Mouse (Mus musculus): ENCODE measurements around the gene Csnk1e. TPM values are rescaled to one million over a fixed set of nuclear protein-coding genes. Genes with fewer than 3 reads are reported as not detected.

Csnk1e gene
- polyA plus RNA-seq, 1 experiment from 2014 or later, result 7.5 TPM

DNA sequence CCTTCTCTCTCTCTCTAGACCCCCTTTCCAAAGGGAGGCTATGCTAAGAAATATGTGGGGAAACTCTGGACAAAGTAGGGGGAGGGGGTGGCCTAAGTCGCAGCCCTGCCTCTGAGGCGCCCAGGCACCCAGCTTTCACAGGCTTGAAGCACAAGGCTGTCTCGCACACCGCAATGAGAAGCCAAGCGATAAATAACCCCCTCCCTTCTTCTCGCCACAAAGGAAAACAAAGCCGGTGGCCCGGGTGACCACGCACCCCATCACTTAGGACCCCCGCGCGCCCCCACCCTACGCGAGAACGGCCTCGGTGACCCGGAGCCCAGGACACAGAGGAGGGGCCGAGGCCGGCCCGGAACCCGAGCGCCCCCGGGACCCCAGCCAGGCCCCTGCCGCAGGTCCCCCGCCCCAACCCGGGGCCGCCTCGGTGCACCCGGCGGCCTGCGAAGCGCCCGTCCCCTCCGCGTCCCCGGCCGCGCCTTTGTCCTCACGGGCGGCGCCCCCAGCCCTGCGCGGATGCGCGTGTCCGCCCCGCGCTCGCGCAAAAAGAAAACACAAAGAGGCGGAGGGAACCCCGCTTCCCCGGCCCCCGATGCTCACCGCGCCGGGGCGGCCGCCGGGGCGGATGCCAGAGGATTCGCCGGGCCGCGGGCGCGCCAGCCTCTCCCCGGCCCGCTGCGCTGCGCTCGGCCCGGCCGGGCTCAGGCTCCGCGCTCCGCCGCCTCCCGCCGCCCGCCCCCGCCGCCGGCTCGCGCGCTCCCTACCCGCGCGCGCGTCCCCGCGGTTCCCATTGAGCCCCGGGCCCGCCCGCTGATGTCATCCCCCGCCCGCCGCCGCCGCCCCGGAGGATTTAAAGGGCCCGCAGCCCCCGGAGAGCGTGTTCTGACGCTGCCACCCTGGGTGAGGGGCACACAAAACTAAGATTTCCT lies 13.8 kb downstream of the Csnk1e start:
- under 1% methylated on average over 63 of the region's 107 CpGs for WGBS (ENCODE audit: insufficient replicate concordance)
- Histone ChIP-seq H3K36me3 (replicated peaks; ENCODE audit: insufficient read depth, low read length) (0 out of 2 replicates have a peak, but pooled peaks cover 4% of the 10 kb centered on the region), H3K4me2 (ENCODE audit: low read depth, low read length) (peak overlapping the region; percentile 72), H3K27me3 (ENCODE audit: insufficient read depth, low read length) (no peaks in the 10 kb centered on the region), H3K9me3 (ENCODE audit: low read length) (no peaks in the 10 kb centered on the region), H3K4me3 (ENCODE audit: low read depth, low read length) (peak overlapping the region; percentile 80), H3K27ac (ENCODE audit: low read depth) (peak overlapping the region; percentile 84), H3K4me1 (ENCODE audit: insufficient read depth) (peaks cover 14% of the 10 kb centered on the region), H3K9ac (replicated peaks) (peak overlapping the region; percentile 88)
- TF ChIP-seq EP300 (IDR thresholded peaks at IDR 0.05; ENCODE audit: low read depth) (no peak), CTCF (IDR thresholded peaks at IDR 0.05; ENCODE audit: low read depth) (no peak)
- ATAC-seq, result peak; percentile 82
- DNase-seq, result peak; percentile 77

DNA sequence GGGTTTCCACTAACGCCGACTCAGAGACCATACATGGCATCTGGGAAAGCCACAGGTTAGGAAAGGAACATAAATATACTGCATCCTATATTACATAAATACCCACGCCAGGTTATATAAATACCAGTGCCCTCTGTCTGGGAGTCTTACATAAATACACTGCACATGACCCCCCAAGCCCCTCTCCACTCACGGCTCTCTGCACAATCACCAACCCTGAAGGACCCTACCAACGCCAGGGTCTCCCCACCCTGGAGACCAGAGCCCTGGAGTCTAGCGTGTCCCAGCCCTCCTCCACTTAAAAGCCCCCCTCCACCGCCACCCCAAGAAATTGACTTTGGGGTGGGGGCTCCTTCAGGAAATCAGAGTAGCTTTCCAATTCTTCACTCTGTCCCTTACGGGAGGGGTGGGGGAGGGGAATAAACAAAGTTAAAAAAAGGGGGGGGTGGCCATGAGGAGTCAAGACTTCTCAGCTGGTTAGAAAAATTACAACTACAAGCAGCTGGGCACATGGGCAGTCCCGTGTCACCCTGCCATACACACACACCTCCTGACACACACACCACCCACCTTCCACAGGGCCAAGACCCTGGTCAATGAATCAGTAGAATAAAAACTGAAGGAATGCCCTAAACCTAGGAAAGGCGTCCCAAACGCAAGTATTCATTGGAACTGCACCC lies 14.6 kb downstream of the Csnk1e start:
- H3K27ac ChIP-seq (ENCODE audit: low read depth), result peak overlapping the region; percentile 84
- TF ChIP-seq EP300 (IDR thresholded peaks at IDR 0.05; ENCODE audit: low read depth), result no peak
- TF ChIP-seq CTCF (IDR thresholded peaks at IDR 0.05; ENCODE audit: low read depth), result no peak
- H3K4me1 ChIP-seq (ENCODE audit: insufficient read depth), result peaks cover 20% of the 10 kb centered on the region
- no peak for DNase-seq
- H3K9me3 ChIP-seq (ENCODE audit: low read length), result no peaks in the 10 kb centered on the region
- WGBS (ENCODE audit: insufficient replicate concordance), result 30% methylated on average over 11 of the region's 11 CpGs
- H3K4me2 ChIP-seq (ENCODE audit: low read depth, low read length), result peak overlapping the region; percentile 72
- H3K27me3 ChIP-seq (ENCODE audit: insufficient read depth, low read length), result no peaks in the 10 kb centered on the region
- H3K36me3 ChIP-seq (replicated peaks; ENCODE audit: insufficient read depth, low read length), result 0 out of 2 replicates have a peak, but pooled peaks cover 4% of the 10 kb centered on the region
- H3K4me3 ChIP-seq (ENCODE audit: low read depth, low read length), result peak overlapping the region; percentile 80
- no peak for ATAC-seq
- H3K9ac ChIP-seq (replicated peaks), result peak overlapping the region; percentile 88

DNA sequence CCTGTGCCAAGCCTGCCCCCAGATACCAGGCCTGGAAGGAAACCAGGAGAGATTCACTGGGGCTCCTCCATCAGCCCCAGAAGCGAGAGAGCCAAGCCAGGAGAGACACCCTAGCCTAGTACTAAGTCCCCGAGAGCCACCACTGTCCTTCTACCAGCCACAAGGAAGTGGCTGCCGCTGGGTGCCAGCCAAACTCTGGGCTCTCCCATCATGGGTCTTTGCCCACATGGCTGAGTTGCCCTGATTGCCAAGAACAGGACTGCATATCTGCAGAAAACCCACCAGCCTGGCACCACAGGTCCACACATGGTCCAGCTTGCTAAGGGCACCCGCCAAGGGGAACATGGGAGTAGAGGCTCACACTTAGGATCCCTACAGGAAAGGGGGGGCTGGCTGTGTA lies 15.1 kb downstream of the Csnk1e start:
- 0 out of 2 replicates have a peak, but pooled peaks cover 4% of the 10 kb centered on the region for H3K36me3 ChIP-seq (replicated peaks; ENCODE audit: insufficient read depth, low read length)
- WGBS (ENCODE audit: insufficient replicate concordance), result 58% methylated on average over 4 of the region's 4 CpGs
- peak overlapping the region; percentile 72 for H3K4me2 ChIP-seq (ENCODE audit: low read depth, low read length)
- H3K27ac ChIP-seq (ENCODE audit: low read depth), result no peak overlapping the region
- DNase-seq (no peak), ATAC-seq (no peak)
- H3K9me3 ChIP-seq (ENCODE audit: low read length), result no peaks in the 10 kb centered on the region
- H3K27me3 ChIP-seq (ENCODE audit: insufficient read depth, low read length), result no peaks in the 10 kb centered on the region
- no peak overlapping the region for H3K9ac ChIP-seq (replicated peaks)
- TF ChIP-seq EP300 (IDR thresholded peaks at IDR 0.05; ENCODE audit: low read depth) (no peak), CTCF (IDR thresholded peaks at IDR 0.05; ENCODE audit: low read depth) (no peak)
- peak overlapping the region; percentile 80 for H3K4me3 ChIP-seq (ENCODE audit: low read depth, low read length)
- H3K4me1 ChIP-seq (ENCODE audit: insufficient read depth), result peaks cover 25% of the 10 kb centered on the region

DNA sequence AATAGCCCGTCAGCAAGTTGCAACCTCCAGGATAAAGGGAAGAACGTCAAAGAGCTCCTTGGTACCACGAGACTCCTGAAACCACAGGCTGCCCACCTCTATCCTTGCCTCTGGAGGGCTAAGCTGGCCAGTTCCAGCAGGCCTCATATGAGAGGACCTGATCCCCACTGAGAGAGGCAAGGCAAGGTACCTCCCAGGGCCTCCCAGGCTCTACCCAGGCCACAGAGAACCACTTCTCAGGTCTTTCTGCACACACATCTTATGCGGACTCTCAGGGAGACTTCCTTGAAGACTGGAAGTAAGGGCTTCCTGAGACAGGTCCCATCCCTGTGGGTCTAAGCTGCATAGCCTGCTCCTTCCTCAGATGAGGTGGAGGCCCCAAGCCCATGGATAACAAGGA lies 16.0 kb downstream of the Csnk1e start:
- Histone ChIP-seq H3K4me3 (ENCODE audit: low read depth, low read length) (no peak overlapping the region), H3K36me3 (replicated peaks; ENCODE audit: insufficient read depth, low read length) (0 out of 2 replicates have a peak, but pooled peaks cover 4% of the 10 kb centered on the region), H3K9ac (replicated peaks) (no peak overlapping the region), H3K4me2 (ENCODE audit: low read depth, low read length) (no peak overlapping the region), H3K4me1 (ENCODE audit: insufficient read depth) (peaks cover 31% of the 10 kb centered on the region), H3K27me3 (ENCODE audit: insufficient read depth, low read length) (no peaks in the 10 kb centered on the region), H3K9me3 (ENCODE audit: low read length) (no peaks in the 10 kb centered on the region), H3K27ac (ENCODE audit: low read depth) (no peak overlapping the region)
- WGBS (ENCODE audit: insufficient replicate concordance), result 87% methylated on average over 4 of the region's 4 CpGs
- DNase-seq (no peak), ATAC-seq (no peak)
- TF ChIP-seq EP300 (IDR thresholded peaks at IDR 0.05; ENCODE audit: low read depth) (no peak), CTCF (IDR thresholded peaks at IDR 0.05; ENCODE audit: low read depth) (no peak)

DNA sequence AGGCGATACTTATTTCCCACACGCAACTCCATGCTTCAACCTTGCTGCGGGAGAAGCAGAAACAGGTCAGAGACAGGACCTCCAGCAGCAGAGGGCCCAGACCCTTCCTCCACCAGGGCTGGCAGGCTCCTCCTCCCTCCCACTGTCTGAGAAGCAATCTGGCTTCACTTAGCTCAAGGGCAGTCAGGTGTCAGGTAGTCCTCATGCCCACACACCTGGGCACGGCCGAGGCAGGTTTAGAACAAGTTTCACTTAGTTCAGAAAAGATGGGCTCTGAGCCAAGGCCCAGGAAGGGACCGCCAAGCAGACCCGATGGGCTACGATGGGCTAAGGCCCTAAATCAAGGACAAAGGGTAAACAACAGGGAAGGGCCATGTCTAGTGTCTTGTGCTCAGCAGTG lies 16.6 kb downstream of the Csnk1e start:
- Histone ChIP-seq H3K4me1 (ENCODE audit: insufficient read depth) (peaks cover 31% of the 10 kb centered on the region), H3K4me3 (ENCODE audit: low read depth, low read length) (no peak overlapping the region), H3K36me3 (replicated peaks; ENCODE audit: insufficient read depth, low read length) (peaks cover 4% of the 10 kb centered on the region; the same call in 1 of the 2 replicates), H3K4me2 (ENCODE audit: low read depth, low read length) (no peak overlapping the region), H3K27me3 (ENCODE audit: insufficient read depth, low read length) (no peaks in the 10 kb centered on the region), H3K27ac (ENCODE audit: low read depth) (peak overlapping the region; percentile 6; the same call in 1 of the 2 replicates), H3K9ac (replicated peaks) (no peak overlapping the region), H3K9me3 (ENCODE audit: low read length) (no peaks in the 10 kb centered on the region)
- DNase-seq (no peak), ATAC-seq (no peak)
- TF ChIP-seq CTCF (IDR thresholded peaks at IDR 0.05; ENCODE audit: low read depth), result no peak
- 76% methylated on average over 8 of the region's 8 CpGs for WGBS (ENCODE audit: insufficient replicate concordance)

GRCm38 (mm10) chr15:79438209-79438810 lies 17.1 kb downstream of the Csnk1e start:
- ATAC-seq (no peak), DNase-seq (no peak)
- Histone ChIP-seq H3K4me1 (ENCODE audit: insufficient read depth) (peaks cover 31% of the 10 kb centered on the region), H3K4me2 (ENCODE audit: low read depth, low read length) (no peak overlapping the region), H3K27me3 (ENCODE audit: insufficient read depth, low read length) (no peaks in the 10 kb centered on the region), H3K27ac (ENCODE audit: low read depth) (peak overlapping the region; percentile 6; the same call in 1 of the 2 replicates), H3K36me3 (replicated peaks; ENCODE audit: insufficient read depth, low read length) (peaks cover 4% of the 10 kb centered on the region; the same call in 1 of the 2 replicates), H3K4me3 (ENCODE audit: low read depth, low read length) (no peak overlapping the region), H3K9ac (replicated peaks) (no peak overlapping the region), H3K9me3 (ENCODE audit: low read length) (no peaks in the 10 kb centered on the region)
- WGBS (ENCODE audit: insufficient replicate concordance), result 74% methylated on average over 6 of the region's 6 CpGs
- TF ChIP-seq EP300 (IDR thresholded peaks at IDR 0.05; ENCODE audit: low read depth) (no peak), CTCF (IDR thresholded peaks at IDR 0.05; ENCODE audit: low read depth) (no peak)
